Comparison of ENCODE assay signal across 11 mouse cellular contexts in the genomic region with DNA sequence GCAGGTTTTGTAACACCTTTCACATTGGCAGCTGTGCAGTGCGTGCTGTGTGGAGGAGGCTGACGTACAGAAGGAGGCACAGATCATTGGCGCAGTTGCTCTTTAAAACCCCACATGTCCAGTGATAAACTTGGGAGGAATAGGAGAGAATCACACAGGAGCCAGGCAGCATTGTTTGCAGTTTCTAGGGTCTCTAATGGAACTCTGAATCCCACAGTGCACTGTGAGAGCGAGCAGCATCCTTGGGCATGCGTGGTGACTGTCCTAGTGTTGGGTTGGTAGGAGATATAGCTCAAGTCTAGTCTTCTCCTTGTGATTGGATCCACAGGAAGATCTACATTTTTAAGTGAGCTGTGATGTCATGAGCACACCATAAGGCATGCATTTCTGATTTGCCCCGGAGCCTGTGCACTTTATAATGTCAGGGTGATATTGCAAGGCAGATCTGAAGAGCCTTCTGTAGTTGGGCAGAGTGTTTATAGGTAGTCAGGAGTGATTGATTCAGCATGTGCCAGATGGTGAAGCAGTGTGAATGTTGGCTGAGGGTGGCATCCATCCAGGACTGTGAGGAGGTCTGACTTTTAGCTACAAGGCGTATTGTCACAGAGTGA.
DNase-seq lines count a peak whose midpoint lies in the region; ATAC-seq lines count a peak whose summit lies in the region.
"Had no signal": no experiment of that assay in that cellular context is flagged by ENCODE, and none has a peak within 500 bp of the region (broad histone marks: within the 10 kb centered on the region; RNA-seq: fewer than 3 reads in every experiment).

No protein-coding gene starts in this region.

- no peak overlapping the region for H3K4me3 ChIP-seq in neural tube, embryonic 15.5 days (replicated peaks)
- H3K4me3 ChIP-seq: intestine, embryonic 15.5 days had no signal

- H3K36me3 ChIP-seq in neural tube, embryonic 15.5 days = no peaks in the 10 kb centered on the region
- H3K36me3 ChIP-seq: intestine, embryonic 15.5 days had no signal

- H3K27ac ChIP-seq in neural tube, embryonic 15.5 days (replicated peaks) = peak overlapping the region; percentile 45
- H3K27ac ChIP-seq: intestine, embryonic 15.5 days had no signal

- WGBS in neural tube, embryonic 15.5 days = 64% methylated on average over 7 of the region's 7 CpGs

- peak; percentile 23 for DNase-seq in left cerebral cortex, adult 11 months (ENCODE audit: low spot score)
- DNase-seq in left cerebral cortex, postnatal 10 days (ENCODE audit: extremely low spot score in 1 of 2, low spot score in 2 of 2) = no peak
- peak; percentile 95 for DNase-seq in cerebellum, postnatal 10 days
- DNase-seq in layer of hippocampus, adult 9-10 months (ENCODE audit: low spot score) = peak; percentile 65
- DNase-seq in heart, adult 9 months (ENCODE audit: low spot score in 2 of 2) = no peak
- no peak for DNase-seq in spleen, postnatal 14 days (ENCODE audit: low spot score in 2 of 2)
- DNase-seq: gastrocnemius, postnatal 36 days; lung, embryonic 14.5 days had no signal

- no peaks in the 10 kb centered on the region for H3K9me3 ChIP-seq in neural tube, embryonic 15.5 days (replicated peaks)
- H3K9me3 ChIP-seq: intestine, embryonic 15.5 days had no signal

- H3K27me3 ChIP-seq in neural tube, embryonic 15.5 days (replicated peaks) = no peaks in the 10 kb centered on the region
- H3K27me3 ChIP-seq: intestine, embryonic 15.5 days had no signal

- no peak overlapping the region for H3K4me2 ChIP-seq in neural tube, embryonic 15.5 days
- H3K4me2 ChIP-seq: intestine, embryonic 15.5 days; lung, embryonic 14.5 days had no signal

- ATAC-seq in neural tube, embryonic 15.5 days (ENCODE audit: low FRiP score) = peak; percentile 56
- no peak for ATAC-seq in megakaryocyte progenitor cell, adult 5-6 weeks (replicated peaks; ENCODE audit: poor library complexity)
- ATAC-seq: intestine, embryonic 15.5 days had no signal

- H3K9ac ChIP-seq in neural tube, embryonic 15.5 days (replicated peaks) = no peak overlapping the region
- H3K9ac ChIP-seq: intestine, embryonic 15.5 days; lung, embryonic 14.5 days had no signal

- intact Hi-C loops in left cerebral cortex, postnatal 10 days (cut with DNase I) = no loop called here

- peaks cover 49% of the 10 kb centered on the region for H3K4me1 ChIP-seq in neural tube, embryonic 15.5 days

Comparison
In these comparisons a context has a peak if more than half of its experiments do, and no peak if none do; other contexts are left out.
1. DNase-seq: peak in left cerebral cortex, adult 11 months (single experiment), cerebellum, postnatal 10 days (2 of 2) and layer of hippocampus, adult 9-10 months (single experiment); none in left cerebral cortex, postnatal 10 days (0 of 2), heart, adult 9 months (0 of 2) and spleen, postnatal 14 days (0 of 2).